Mouse (Mus musculus) spleen, adult 2 months (tissue): ENCODE data around the gene Bbs9.

ENCODE experiments used
- CTCF ChIP-seq: fragments of 200-500 bp; IDR thresholded peaks from 2 replicates; pipeline ENCODE4 v1.5.1; 2011; ENCODE audit warnings: mild to moderate bottlenecking, inconsistent platforms; ENCODE audit not compliant: insufficient read depth, insufficient read length, insufficient replicate concordance; ENCODE audit errors: extremely low read depth
- POLR2A ChIP-seq: fragments of 200-500 bp; IDR thresholded peaks from 2 replicates; pipeline ENCODE4 v1.6.1; 2011; ENCODE audit warnings: low read depth, low read length, inconsistent platforms

- TF ChIP-seq CTCF (no peak), POLR2A (no peak)
These were observed 330.5 kb downstream of the Bbs9 start for GRCm38 (mm10) chr9:22805981-22806380.
